Mouse (Mus musculus) limb, embryonic 11.5 days (tissue): ENCODE results near the gene Ghrl. TPM values are rescaled to one million over a fixed set of nuclear protein-coding genes. Genes with fewer than 3 reads are reported as not detected.

Experiments used
- ATAC-seq: fragments of 200-750 bp; cut with Nextera tagmentation; 2 replicates; pipeline ENCODE4 v1.8.0; 2017; ENCODE audit warnings: low read depth; ENCODE audit not compliant: insufficient number of reproducible peaks, low FRiP score, low TSS enrichment
- DNase-seq: peaks from one replicate; pipeline ENCODE4 v3.0.0-alpha.2; 2015; ENCODE audit warnings: low spot score
- H3K27ac ChIP-seq: fragments of 300-500 bp; sonication (generic); replicated peaks from 2 replicates; pipeline ENCODE4 v1.5.1; 2014; ENCODE audit warnings: low read depth, mild to moderate bottlenecking, low read length
- H3K27me3 ChIP-seq: fragments of 300-500 bp; sonication (generic); 2 replicates; pipeline ENCODE4 v1.6.1; 2014; ENCODE audit warnings: mild to moderate bottlenecking, low read length, mixed read lengths; ENCODE audit not compliant: control insufficient read depth, insufficient read depth
- H3K36me3 ChIP-seq: fragments of 300-500 bp; sonication (generic); 2 replicates; pipeline ENCODE4 v1.6.1; 2014; ENCODE audit warnings: mild to moderate bottlenecking, low read length, moderate library complexity, mixed read lengths; ENCODE audit not compliant: control insufficient read depth, insufficient read depth
- H3K4me1 ChIP-seq: fragments of 300-500 bp; sonication (generic); 2 replicates; pipeline ENCODE4 v1.6.1; 2014; ENCODE audit warnings: low read length, mixed read lengths; ENCODE audit not compliant: control insufficient read depth, insufficient read depth
- H3K4me2 ChIP-seq: fragments of 300-500 bp; sonication (generic); 2 replicates; pipeline ENCODE4 v1.6.1; 2014; ENCODE audit warnings: low read depth, mild to moderate bottlenecking, moderate library complexity; ENCODE audit not compliant: severe bottlenecking
- H3K4me3 ChIP-seq: fragments of 300-500 bp; sonication (generic); 2 replicates; pipeline ENCODE4 v1.5.1; 2014; ENCODE audit warnings: low read depth, low read length
- H3K9ac ChIP-seq: fragments of 300-500 bp; sonication (generic); 2 replicates; pipeline ENCODE4 v1.6.1; 2014; ENCODE audit warnings: mild to moderate bottlenecking, low read length
- H3K9me3 ChIP-seq: fragments of 300-500 bp; sonication (generic); 2 replicates; pipeline ENCODE4 v1.6.1; 2016; ENCODE audit warnings: low read length; ENCODE audit not compliant: control insufficient read depth
- WGBS: fragments of 180-500 bp; shearing (Covaris S2); extraction: QIAGEN DNeasy Blood & Tissue Kit; methylation state at CpG from one replicate; pipeline ENCODE4 v1.1.7; 2014; 5-methylcytosine and 5-hydroxymethylcytosine counted together
- polyA plus RNA-seq: library from polyadenylated mRNA; unstranded; fragments of >200 nt; fragmentation: Nextera tagmentation; extraction: Ambion mirVana; gene quantifications from 2 replicates; pipeline ENCODE4 v1.2.1, GENCODE M21; 2014

The Ghrl gene
- polyA plus RNA-seq, 1 experiment from 2014 or later: 1.3 TPM

GRCm38 (mm10) chr6:113692661-113693133, 27.0 kb downstream of the Ghrl start:
- no peak for ATAC-seq

GRCm38 (mm10) chr6:113691084-113691462, 28.6 kb downstream of the Ghrl start:
- H3K4me3 ChIP-seq: no peak overlapping the region
- ATAC-seq: no peak
- peak overlapping the region; percentile 75 for H3K27ac ChIP-seq
- no peaks in the 10 kb centered on the region for H3K27me3 ChIP-seq
- no peaks in the 10 kb centered on the region for H3K36me3 ChIP-seq
- no peak for DNase-seq
- no peaks in the 10 kb centered on the region for H3K9me3 ChIP-seq
- 76% methylated on average over 4 of the region's 4 CpGs for WGBS
- peak overlapping the region; percentile 33; the same call in 1 of the 2 replicates for H3K4me2 ChIP-seq
- peak overlapping the region; percentile 17; the same call in 1 of the 2 replicates for H3K9ac ChIP-seq
- peaks cover 16% of the 10 kb centered on the region for H3K4me1 ChIP-seq

More at GRCm38 (mm10) chr6:113692661-113693133, 27.0 kb downstream of the Ghrl start:
- no peak for DNase-seq
- H3K27me3 ChIP-seq: no peaks in the 10 kb centered on the region
- no peak overlapping the region for H3K4me2 ChIP-seq
- H3K4me3 ChIP-seq: no peak overlapping the region
- peaks cover 17% of the 10 kb centered on the region for H3K4me1 ChIP-seq
- no peak overlapping the region for H3K9ac ChIP-seq
- H3K27ac ChIP-seq: no peak overlapping the region
- no peaks in the 10 kb centered on the region for H3K9me3 ChIP-seq
- 86% methylated on average over 5 of the region's 5 CpGs for WGBS
- H3K36me3 ChIP-seq: no peaks in the 10 kb centered on the region

GRCm38 (mm10) chr6:113690400-113691083, 29.1 kb downstream of the Ghrl start:
- Histone ChIP-seq H3K4me1 (peaks cover 14% of the 10 kb centered on the region), H3K4me2 (peak overlapping the region; percentile 33; the same call in 1 of the 2 replicates), H3K36me3 (no peaks in the 10 kb centered on the region), H3K4me3 (no peak overlapping the region), H3K9me3 (no peaks in the 10 kb centered on the region), H3K27me3 (no peaks in the 10 kb centered on the region), H3K27ac (peak overlapping the region; percentile 75), H3K9ac (peak overlapping the region; percentile 17)
- peak; percentile 78 for DNase-seq
- peak; percentile 53; the same call in 1 of the 2 replicates for ATAC-seq
- WGBS: 4% methylated on average over 14 of the region's 14 CpGs

- WGBS: 2% methylated on average over 7 of the region's 7 CpGs
- Histone ChIP-seq H3K27ac (peak overlapping the region; percentile 75), H3K4me1 (peaks cover 14% of the 10 kb centered on the region), H3K9ac (no peak overlapping the region; the same call in 1 of the 2 replicates), H3K27me3 (no peaks in the 10 kb centered on the region), H3K4me3 (no peak overlapping the region), H3K36me3 (no peaks in the 10 kb centered on the region), H3K9me3 (no peaks in the 10 kb centered on the region), H3K4me2 (peak overlapping the region; percentile 33; the same call in 1 of the 2 replicates)
- ATAC-seq (peak; percentile 40; the same call in 1 of the 2 replicates), DNase-seq (peak; percentile 75)
These were observed 29.7 kb downstream of the Ghrl start for GRCm38 (mm10) chr6:113690008-113690399.

DNA sequence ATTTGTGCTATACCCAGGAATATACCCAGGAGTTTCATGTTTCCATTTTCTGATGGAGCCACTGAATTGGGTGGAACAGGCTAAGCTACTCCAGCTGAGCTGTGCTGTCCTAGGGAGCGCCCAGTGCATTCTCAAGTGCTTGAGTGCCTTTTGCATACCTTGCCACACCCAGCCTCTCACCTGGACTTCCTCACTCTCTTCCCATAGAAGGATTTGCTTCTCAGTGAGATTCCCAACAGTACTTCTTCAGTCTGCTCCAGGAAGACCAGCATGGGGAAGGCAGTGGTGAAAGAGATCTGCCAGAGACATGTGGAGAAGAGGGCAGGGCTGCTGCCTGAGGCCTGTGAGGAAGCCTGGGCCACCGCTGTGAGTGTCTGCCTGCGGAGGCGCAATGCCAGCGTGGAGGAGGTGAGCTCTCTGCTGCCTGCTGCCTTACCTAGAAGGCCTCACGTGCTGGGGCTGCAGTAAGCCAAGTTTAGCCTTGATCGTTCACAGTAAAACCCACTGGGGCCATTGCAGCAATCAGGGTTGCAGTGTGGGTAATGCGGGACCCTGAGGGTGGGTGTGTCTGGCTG, 33.0 kb downstream of the Ghrl start:
- no peaks in the 10 kb centered on the region for H3K36me3 ChIP-seq
- no peak overlapping the region for H3K27ac ChIP-seq
- no peak overlapping the region for H3K9ac ChIP-seq
- H3K9me3 ChIP-seq: no peaks in the 10 kb centered on the region
- H3K27me3 ChIP-seq: no peaks in the 10 kb centered on the region
- 50% methylated on average over 8 of the region's 8 CpGs for WGBS
- DNase-seq (no peak), ATAC-seq (no peak)
- H3K4me1 ChIP-seq: peaks cover 14% of the 10 kb centered on the region
- H3K4me3 ChIP-seq: no peak overlapping the region
- no peak overlapping the region for H3K4me2 ChIP-seq

DNA sequence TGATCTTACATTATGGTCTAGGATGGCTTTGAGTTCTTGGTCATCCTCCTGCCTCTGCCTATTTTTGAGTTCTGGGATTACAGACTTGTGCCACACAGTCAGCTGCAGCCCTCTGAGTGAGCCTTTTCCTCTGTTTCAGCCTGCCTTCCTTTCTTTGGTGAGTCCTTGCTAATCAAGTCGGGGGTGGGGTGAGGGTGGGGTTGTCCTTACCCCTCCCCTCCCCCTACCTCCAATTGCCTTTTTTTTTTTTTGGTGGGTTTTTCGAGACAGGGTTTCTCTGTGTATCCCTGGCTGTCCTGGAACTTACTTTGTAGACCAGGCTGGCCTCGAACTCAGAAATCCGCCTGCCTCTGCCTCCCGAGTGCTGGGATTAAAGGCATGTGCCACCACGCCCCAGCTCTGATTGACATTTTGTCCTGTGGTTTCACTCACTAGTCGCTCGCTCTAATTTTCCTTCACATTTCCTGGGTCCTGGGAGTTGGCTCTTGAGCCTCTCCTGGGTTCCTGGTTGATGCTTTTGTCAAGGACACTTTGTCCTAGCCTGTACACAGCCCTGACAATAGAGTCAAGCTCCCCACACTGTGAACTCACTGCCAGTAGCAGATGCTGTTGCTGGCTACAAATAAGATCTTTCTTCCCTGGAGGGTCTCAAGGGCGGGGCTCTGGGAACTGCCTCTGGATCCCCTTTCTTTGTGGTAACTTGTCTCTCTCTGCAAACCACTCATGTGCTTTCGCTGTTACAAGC, 36.4 kb downstream of the Ghrl start:
- no peak overlapping the region for H3K4me3 ChIP-seq
- no peak overlapping the region for H3K27ac ChIP-seq
- no peaks in the 10 kb centered on the region for H3K27me3 ChIP-seq
- 87% methylated on average over 10 of the region's 10 CpGs for WGBS
- no peak overlapping the region for H3K4me2 ChIP-seq
- DNase-seq (no peak), ATAC-seq (no peak)
- no peak overlapping the region for H3K9ac ChIP-seq
- no peaks in the 10 kb centered on the region for H3K36me3 ChIP-seq
- no peaks in the 10 kb centered on the region for H3K9me3 ChIP-seq
- no peaks in the 10 kb centered on the region for H3K4me1 ChIP-seq

DNA sequence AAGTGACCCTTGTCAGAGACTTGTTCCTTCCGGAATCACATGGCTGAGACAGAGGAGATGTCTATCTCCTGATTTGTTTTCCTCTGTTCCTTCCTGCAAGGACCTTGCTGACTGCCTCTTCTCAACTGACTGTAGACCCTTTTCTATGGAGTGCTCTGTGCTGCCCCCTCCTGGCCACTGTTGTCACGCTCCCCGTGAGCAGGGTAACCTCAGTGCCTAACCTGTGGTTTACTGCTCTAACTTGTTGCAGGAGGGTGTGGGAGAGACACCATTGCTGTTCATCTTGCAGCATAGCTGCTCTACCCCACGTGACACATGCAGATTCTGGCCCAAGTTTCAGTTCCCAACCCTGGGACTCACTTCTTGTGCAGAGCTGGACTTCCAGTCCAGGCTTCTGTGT, 38.4 kb downstream of the Ghrl start:
- no peak overlapping the region for H3K27ac ChIP-seq
- no peaks in the 10 kb centered on the region for H3K9me3 ChIP-seq
- no peak for ATAC-seq
- H3K27me3 ChIP-seq: no peaks in the 10 kb centered on the region
- H3K4me3 ChIP-seq: no peak overlapping the region
- no peaks in the 10 kb centered on the region for H3K36me3 ChIP-seq
- DNase-seq: peak; percentile 85
- WGBS: 22% methylated on average over 4 of the region's 4 CpGs
- no peaks in the 10 kb centered on the region for H3K4me1 ChIP-seq
- no peak overlapping the region for H3K4me2 ChIP-seq
- H3K9ac ChIP-seq: no peak overlapping the region

DNA sequence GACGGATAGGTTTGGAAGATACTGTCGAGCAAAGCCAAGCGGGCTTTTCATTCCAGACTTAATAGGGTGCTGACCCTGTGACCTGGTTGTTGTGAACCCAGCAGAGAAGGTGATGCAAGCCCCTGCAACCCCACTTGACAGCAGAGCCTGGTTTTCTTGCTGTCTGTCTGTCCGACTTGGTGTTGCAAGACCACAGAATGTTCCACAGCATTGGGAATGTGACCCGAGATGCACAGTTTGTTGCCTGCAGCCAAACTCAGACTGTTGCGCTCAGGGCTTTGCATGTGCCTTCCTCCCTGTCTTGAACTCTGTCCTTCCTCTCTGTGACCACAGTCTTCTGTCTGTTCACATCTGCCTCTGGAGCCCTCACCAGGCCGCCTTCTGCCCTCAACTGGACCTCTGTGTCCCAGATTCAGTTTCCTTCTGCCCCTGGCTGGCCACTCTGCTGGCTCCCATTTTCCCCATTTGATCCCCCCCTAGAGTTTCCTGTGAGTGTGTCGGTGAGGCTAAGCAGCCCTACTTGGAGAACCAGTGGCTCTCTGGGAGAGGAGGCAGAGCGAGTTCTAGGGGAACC, 39.6 kb downstream of the Ghrl start:
- no peaks in the 10 kb centered on the region for H3K36me3 ChIP-seq
- H3K9ac ChIP-seq: no peak overlapping the region
- no peak overlapping the region for H3K4me2 ChIP-seq
- no peaks in the 10 kb centered on the region for H3K27me3 ChIP-seq
- no peaks in the 10 kb centered on the region for H3K9me3 ChIP-seq
- H3K4me3 ChIP-seq: no peak overlapping the region
- H3K27ac ChIP-seq: no peak overlapping the region
- ATAC-seq (no peak), DNase-seq (no peak)
- H3K4me1 ChIP-seq: no peaks in the 10 kb centered on the region
- WGBS: 80% methylated on average over 9 of the region's 9 CpGs
